Mouse (Mus musculus) embryonic facial prominence, embryonic 11.5 days (tissue): ENCODE data around the gene Mad2l2. TPM values are rescaled to one million over a fixed set of nuclear protein-coding genes. Genes with fewer than 3 reads are reported as not detected.

Experiments used
- ATAC-seq: fragments of 200-750 bp; cut with Nextera tagmentation; replicated peaks from 2 replicates; pipeline ENCODE4 v1.8.0; 2017; ENCODE audit warnings: low read depth; ENCODE audit not compliant: insufficient number of reproducible peaks, low FRiP score, low TSS enrichment
- DNase-seq: peaks from one replicate; pipeline ENCODE4 v3.0.0-alpha.2; 2015; ENCODE audit warnings: low spot score
- H3K27ac ChIP-seq: fragments of 300-500 bp; sonication (generic); replicated peaks from 2 replicates; pipeline ENCODE4 v1.5.1; 2014; ENCODE audit warnings: mild to moderate bottlenecking, low read depth, low read length, control low read depth
- H3K27me3 ChIP-seq: fragments of 300-500 bp; sonication (generic); 2 replicates; pipeline ENCODE4 v1.6.1; 2014; ENCODE audit warnings: mild to moderate bottlenecking, low read length, moderate library complexity, mixed read lengths; ENCODE audit not compliant: control insufficient read depth, insufficient read depth
- H3K36me3 ChIP-seq: fragments of 300-500 bp; sonication (generic); replicated peaks from 2 replicates; pipeline ENCODE4 v1.6.1; 2014; ENCODE audit warnings: low read depth, mild to moderate bottlenecking, low read length, moderate library complexity, mixed read lengths; ENCODE audit not compliant: control insufficient read depth, insufficient read depth
- H3K4me1 ChIP-seq: fragments of 300-500 bp; sonication (generic); 2 replicates; pipeline ENCODE4 v1.6.1; 2014; ENCODE audit warnings: low read length, mixed read lengths; ENCODE audit not compliant: control insufficient read depth, insufficient read depth
- H3K4me2 ChIP-seq: fragments of 300-500 bp; sonication (generic); 2 replicates; pipeline ENCODE4 v1.6.1; 2014; ENCODE audit warnings: low read depth, mild to moderate bottlenecking, control low read depth, low read length, moderate library complexity
- H3K4me3 ChIP-seq: fragments of 300-500 bp; sonication (generic); 2 replicates; pipeline ENCODE4 v1.5.1; 2014; ENCODE audit warnings: low read depth, low read length, control low read depth
- H3K9ac ChIP-seq: fragments of 300-500 bp; sonication (generic); replicated peaks from 2 replicates; pipeline ENCODE4 v1.6.1; 2014; ENCODE audit warnings: mild to moderate bottlenecking, control low read depth, low read length
- H3K9me3 ChIP-seq: fragments of 300-500 bp; sonication (generic); replicated peaks from 2 replicates; pipeline ENCODE4 v1.6.1; 2016; ENCODE audit warnings: mild to moderate bottlenecking, low read length, inconsistent platforms, mixed read lengths; ENCODE audit not compliant: control insufficient read depth
- WGBS: fragments of 180-500 bp; shearing (Covaris S2); extraction: QIAGEN DNeasy Blood & Tissue Kit; methylation state at CpG from one replicate; pipeline ENCODE4 v1.1.7; 2014; 5-methylcytosine and 5-hydroxymethylcytosine counted together
- polyA plus RNA-seq: library from polyadenylated mRNA; unstranded; fragments of >200 nt; fragmentation: Nextera tagmentation; extraction: Ambion mirVana; gene quantifications from 2 replicates; pipeline ENCODE4 v1.2.1, GENCODE M21; 2014

Mad2l2 gene
- polyA plus RNA-seq, 1 experiment from 2014 or later: 75.3 TPM

- no peaks in the 10 kb centered on the region; the same call in 1 of the 2 replicates for H3K9me3 ChIP-seq
- no peak overlapping the region for H3K4me2 ChIP-seq
- H3K36me3 ChIP-seq: no peaks in the 10 kb centered on the region
- peak; percentile 75 for ATAC-seq
- peak; percentile 36 for DNase-seq
- 11% methylated on average over 6 of the region's 6 CpGs for WGBS
- no peak overlapping the region for H3K4me3 ChIP-seq
- no peak overlapping the region for H3K27ac ChIP-seq
- H3K27me3 ChIP-seq: no peaks in the 10 kb centered on the region
- H3K9ac ChIP-seq: no peak overlapping the region
- H3K4me1 ChIP-seq: peaks cover 3% of the 10 kb centered on the region; the same call in 1 of the 2 replicates
These were observed 8.0 kb upstream of the Mad2l2 start for GRCm38 (mm10) chr4:148121982-148122693.

GRCm38 (mm10) chr4:148122694-148123066 is 7.5 kb upstream of the Mad2l2 start:
- no peak overlapping the region for H3K4me2 ChIP-seq
- no peak overlapping the region for H3K9ac ChIP-seq
- H3K9me3 ChIP-seq: no peaks in the 10 kb centered on the region
- peak; percentile 53 for DNase-seq
- H3K4me3 ChIP-seq: no peak overlapping the region
- ATAC-seq: no peak
- H3K4me1 ChIP-seq: peaks cover 3% of the 10 kb centered on the region; the same call in 1 of the 2 replicates
- H3K27me3 ChIP-seq: no peaks in the 10 kb centered on the region
- H3K27ac ChIP-seq: no peak overlapping the region
- 67% methylated on average over 3 of the region's 3 CpGs for WGBS
- H3K36me3 ChIP-seq: no peaks in the 10 kb centered on the region

- ATAC-seq (no peak), DNase-seq (no peak)
- no peak overlapping the region for H3K27ac ChIP-seq
- H3K27me3 ChIP-seq: peaks cover 19% of the 10 kb centered on the region
- H3K9me3 ChIP-seq: no peaks in the 10 kb centered on the region
- no peaks in the 10 kb centered on the region for H3K36me3 ChIP-seq
- 54% methylated on average over 1 of the region's 1 CpGs for WGBS
- no peak overlapping the region for H3K4me3 ChIP-seq
- H3K9ac ChIP-seq: no peak overlapping the region
- H3K4me1 ChIP-seq: peaks cover 3% of the 10 kb centered on the region; the same call in 1 of the 2 replicates
- no peak overlapping the region for H3K4me2 ChIP-seq
These were observed 1.9 kb upstream of the Mad2l2 start for GRCm38 (mm10) chr4:148128241-148128640.

GRCm38 (mm10) chr4:148128672-148129071 is 1.5 kb upstream of the Mad2l2 start:
- peaks cover 3% of the 10 kb centered on the region; the same call in 1 of the 2 replicates for H3K4me1 ChIP-seq
- no peak overlapping the region for H3K9ac ChIP-seq
- H3K27ac ChIP-seq: no peak overlapping the region
- no peak overlapping the region for H3K4me3 ChIP-seq
- whole genome bisulfite sequencing: 83% methylated on average over 2 of the region's 2 CpGs
- no peaks in the 10 kb centered on the region for H3K9me3 ChIP-seq
- H3K4me2 ChIP-seq: no peak overlapping the region
- no peak for DNase-seq
- ATAC-seq: no peak
- peaks cover 19% of the 10 kb centered on the region for H3K27me3 ChIP-seq
- no peaks in the 10 kb centered on the region for H3K36me3 ChIP-seq

- ATAC-seq: peak; percentile 70
- Histone ChIP-seq H3K27ac (peak within 1 kb of the TSS; percentile 76), H3K9ac (peak within 1 kb of the TSS; percentile 92), H3K4me1 (peaks cover 3% of the 10 kb centered on the region; the same call in 1 of the 2 replicates), H3K4me3 (peak within 1 kb of the TSS; percentile 78), H3K4me2 (peak within 1 kb of the TSS; percentile 95), H3K27me3 (peaks cover 19% of the 10 kb centered on the region), H3K36me3 (no peaks in the 10 kb centered on the region), H3K9me3 (no peaks in the 10 kb centered on the region)
- peak; percentile 80 for DNase-seq
- under 1% methylated on average over 59 of the region's 87 CpGs for WGBS
These were observed 603 bp downstream of the Mad2l2 start, which contains the start of gene Draxin for GRCm38 (mm10) chr4:148130561-148131413. Draxin (minus strand) TSS chr4:148130698.

GRCm38 (mm10) chr4:148131497-148132081 is 1.4 kb downstream of the Mad2l2 start:
- Histone ChIP-seq H3K9ac (peak overlapping the region; percentile 92), H3K27me3 (peaks cover 19% of the 10 kb centered on the region), H3K4me3 (peak overlapping the region; percentile 78), H3K27ac (0 out of 2 replicates have a peak overlapping the region, but pooled peaks have one; percentile 35), H3K4me1 (peaks cover 3% of the 10 kb centered on the region; the same call in 1 of the 2 replicates), H3K36me3 (no peaks in the 10 kb centered on the region), H3K4me2 (peak overlapping the region; percentile 95), H3K9me3 (no peaks in the 10 kb centered on the region)
- WGBS: under 1% methylated on average over 21 of the region's 21 CpGs
- ATAC-seq (peak; percentile 57), DNase-seq (peak; percentile 56)

GRCm38 (mm10) chr4:148134988-148135387 is 4.8 kb downstream of the Mad2l2 start:
- Histone ChIP-seq H3K27ac (no peak overlapping the region), H3K9me3 (no peaks in the 10 kb centered on the region), H3K4me1 (peaks cover 7% of the 10 kb centered on the region), H3K9ac (no peak overlapping the region), H3K4me2 (no peak overlapping the region), H3K4me3 (no peak overlapping the region), H3K36me3 (no peaks in the 10 kb centered on the region), H3K27me3 (peaks cover 11% of the 10 kb centered on the region)
- 86% methylated on average over 8 of the region's 8 CpGs for WGBS
- no peak for ATAC-seq
- no peak for DNase-seq
